Mouse (Mus musculus) liver, embryonic 14 days (tissue): ENCODE results near the gene Fgf6. TPM values are rescaled to one million over a fixed set of nuclear protein-coding genes. Genes with fewer than 3 reads are reported as not detected.

Experiments used
- polyA plus RNA-seq: library from polyadenylated mRNA; depleted of rRNA; stranded (reverse); fragments of >200 nt; gene quantifications from 2 replicates; pipeline ENCODE4 v1.2.3, GENCODE M21; 2012; rRNA removed

Fgf6 gene
- polyA plus RNA-seq = 0.03 TPM in 1 of 2 replicates, not detected in the other

DNA sequence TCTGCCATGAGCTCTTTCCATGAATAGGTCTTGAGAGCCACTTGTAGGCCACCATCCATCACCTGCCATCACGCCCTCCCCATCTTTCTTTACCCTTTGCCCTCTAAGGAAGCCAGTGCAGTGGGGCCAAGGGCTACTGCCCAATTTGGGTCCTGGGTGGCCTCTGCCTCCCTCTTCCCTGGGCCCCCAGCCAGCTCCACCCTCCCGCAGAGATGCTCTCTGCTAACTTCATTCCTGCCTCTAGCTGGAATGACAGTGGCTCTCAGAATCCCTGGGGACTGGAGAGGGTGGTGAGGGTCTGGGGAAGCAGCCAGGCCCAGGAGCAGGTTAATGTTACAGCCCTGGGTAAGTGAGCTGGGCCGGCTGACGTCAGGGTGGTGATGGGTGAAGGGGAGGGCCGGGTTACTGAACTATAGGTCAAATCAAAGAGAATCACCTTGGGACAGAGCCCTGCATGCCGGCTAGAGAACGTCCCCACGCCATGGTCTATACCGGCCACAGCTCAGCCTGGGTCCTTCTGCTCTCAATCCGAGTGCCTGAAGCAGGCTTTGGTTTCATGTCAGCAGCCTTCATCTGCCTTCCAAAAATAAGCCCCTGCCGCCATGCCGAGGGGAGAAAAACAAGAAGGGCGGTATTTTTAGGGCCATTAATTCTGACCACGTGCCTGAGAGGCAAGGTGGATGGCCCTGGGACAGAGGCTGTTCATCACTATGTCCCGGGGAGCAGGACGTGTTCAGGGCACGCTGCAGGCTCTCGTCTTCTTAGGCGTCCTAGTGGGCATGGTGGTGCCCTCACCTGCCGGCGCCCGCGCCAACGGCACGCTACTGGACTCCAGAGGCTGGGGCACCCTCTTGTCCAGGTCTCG lies at the start of gene Fgf6:
Gene Fgf6 (plus strand): TSS at position 681 of the 865 bp plus-strand sequence.

DNA sequence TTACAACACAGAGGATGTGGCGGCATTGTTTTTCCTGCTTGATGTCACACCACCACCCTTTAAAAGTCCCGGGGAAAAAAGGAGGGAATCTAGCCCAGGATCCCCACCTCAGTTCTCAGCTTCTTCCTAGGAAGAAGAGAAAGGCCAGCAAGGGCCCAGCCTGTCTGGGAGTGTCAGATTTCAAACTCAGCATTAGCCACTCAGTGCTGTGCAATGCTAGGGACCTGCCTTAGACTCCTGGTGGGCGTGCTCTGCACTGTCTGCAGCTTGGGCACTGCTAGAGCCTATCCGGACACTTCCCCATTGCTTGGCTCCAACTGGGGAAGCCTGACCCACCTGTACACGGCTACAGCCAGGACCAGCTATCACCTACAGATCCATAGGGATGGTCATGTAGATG lies 57.4 kb downstream of the Fgf6 start, which contains the start of gene Fgf23:
Gene Fgf23 (plus strand): TSS at position 86 of the 400 bp plus-strand sequence.

Other genes with a start within 250 kb of the Fgf6 start
- gene Ndufa9, start 166.4 kb upstream of the Fgf6 start, polyA plus RNA-seq = 63.0 and 70.2 TPM in 2 replicates
- 0.02 and 0.03 TPM in 2 replicates for gene Akap3, start 162.5 kb upstream of the Fgf6 start, polyA plus RNA-seq
- gene Dyrk4, start 93.7 kb upstream of the Fgf6 start, polyA plus RNA-seq = 0.05 and 0.07 TPM in 2 replicates
- 44.1 and 44.8 TPM in 2 replicates for gene Rad51ap1, start 76.0 kb upstream of the Fgf6 start, polyA plus RNA-seq
- gene D6Wsu163e, start 75.6 kb upstream of the Fgf6 start, polyA plus RNA-seq = 9.3 and 11.1 TPM in 2 replicates
- not detected in 2 replicates for gene Fgf23, start 57.3 kb downstream of the Fgf6 start, polyA plus RNA-seq
- 0.67 and 0.73 TPM in 2 replicates for gene Tigar, start 94.0 kb downstream of the Fgf6 start, polyA plus RNA-seq
- gene Ccnd2, start 136.6 kb downstream of the Fgf6 start, polyA plus RNA-seq = 6.9 and 7.4 TPM in 2 replicates